Comparison of ENCODE assay signal across 24 mouse cellular contexts in the genomic region with DNA sequence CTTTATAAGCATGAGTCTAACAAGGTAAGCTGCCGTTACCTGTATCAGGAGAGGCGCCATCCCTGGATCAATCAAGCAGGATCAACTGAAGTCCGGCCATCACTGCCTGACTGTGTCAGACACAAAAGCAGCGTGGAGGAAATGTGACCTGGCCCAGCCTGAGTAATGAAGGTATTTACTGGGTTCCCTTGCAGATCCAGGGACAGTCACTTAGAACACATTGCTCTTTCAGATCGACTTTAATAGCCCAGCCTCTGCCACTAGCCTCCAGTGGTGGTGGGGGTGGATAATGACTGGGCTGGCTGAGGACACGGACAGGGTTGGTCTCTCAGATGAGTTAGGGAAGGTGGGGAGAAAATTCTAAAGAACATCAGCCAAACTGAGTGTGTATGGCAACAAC. TPM values are rescaled to one million over a fixed set of nuclear protein-coding genes. Genes with fewer than 3 reads are reported as not detected.
"Had no signal": no experiment of that assay in that cellular context is flagged by ENCODE, and none has a peak within 500 bp of the region (broad histone marks: within the 10 kb centered on the region; RNA-seq: fewer than 3 reads in every experiment).

No protein-coding gene starts in this region.

- H3K4me3 ChIP-seq: heart, embryonic 10.5 days; heart, embryonic 12.5 days; hindbrain, embryonic 13.5 days; hindbrain, embryonic 15.5 days; kidney, embryonic 15.5 days; limb, embryonic 10.5 days; limb, embryonic 12.5 days; liver, embryonic 12.5 days had no signal

- H3K27ac ChIP-seq: heart, embryonic 10.5 days; hindbrain, embryonic 13.5 days; hindbrain, embryonic 15.5 days; hindbrain, postnatal 0 days; kidney, embryonic 15.5 days; kidney, postnatal 0 days; limb, embryonic 10.5 days; limb, embryonic 12.5 days; liver, embryonic 12.5 days; liver, embryonic 14.5 days had no signal

- DNase-seq: forebrain, postnatal 0 days; heart, adult 18-20 months; heart, postnatal 10 days; heart, postnatal 36 days; kidney, adult 11 months; kidney, adult 2 months; kidney, adult 9 months; kidney, postnatal 14 days; kidney, postnatal 36 days; layer of hippocampus, adult 9-11 months; layer of hippocampus, postnatal 36 days; liver had no signal

RNA-seq across cellular contexts. Expression of gene Mypn, which starts 5.1 kb away (rescaled TPM):
- total RNA-seq: hematopoietic stem cell, adult 5-6 weeks had no signal
